Mouse (Mus musculus): ENCODE measurements at regions not wholly inside any gene's neighbourhood (a gene's known extent, or its start where the extent isn't known, plus 50 kb on each side); places are given as distances from the start of the nearest gene placed in this dataset.
A peak's percentile ranks its signal among the peaks of the same experiment; 100 is the strongest.
"Not testable (repeated sequence)": the region's sequence is repeated elsewhere in the genome, so short reads cannot be mapped to it uniquely, and the experiment has no call there.

GRCm38 (mm10) chr4:16944901-16945300, 2660.3 kb upstream of the Gm12353 start:
- DNase-seq (ENCODE audit: extremely low read depth, insufficient read length, low spot score), result no peak

- not testable (repeated sequence) for DNase-seq (ENCODE audit: extremely low read depth, insufficient read length, low spot score)
Measured at GRCm38 (mm10) chr4:16954591-16954990, 2650.7 kb upstream of the Gm12353 start.

GRCm38 (mm10) chr4:16954991-16955390, 2650.3 kb upstream of the Gm12353 start:
- not testable (repeated sequence) for DNase-seq (ENCODE audit: extremely low read depth, insufficient read length, low spot score)

GRCm38 (mm10) chr4:16981733-16982230, 2623.5 kb upstream of the Gm12353 start:
- no peak for DNase-seq (ENCODE audit: extremely low read depth, insufficient read length, low spot score)

- DNase-seq (ENCODE audit: extremely low read depth, insufficient read length, low spot score), result peak; percentile 2
Measured at GRCm38 (mm10) chr4:17026685-17027084, 2578.6 kb upstream of the Gm12353 start.

All from 3134 (cell line).